Mouse (Mus musculus) left cerebral cortex, adult 11 months (tissue): ENCODE measurements around the gene Olfr297.

Experiments
- DNase-seq: peaks from one replicate; pipeline ENCODE4 v3.0.0; 2022; ENCODE audit warnings: low spot score

Gene Olfr297

GRCm38 (mm10) chr7:86519668-86520067 lies at the start of gene Olfr297:
Gene Olfr297 (plus strand): TSS chr7:86519968.
- DNase-seq: no peak

GRCm38 (mm10) chr7:86492384-86492783 lies 27.4 kb upstream of the Olfr297 start, which contains the start of gene Olfr298:
Gene Olfr298 (minus strand): TSS chr7:86492484.
- DNase-seq: no peak
